Mouse (Mus musculus): Measurements from ENCODE around the gene Adgrv1. TPM values are rescaled to one million over a fixed set of nuclear protein-coding genes. Genes with fewer than 3 reads are reported as not detected.

The Adgrv1 gene
- polyA plus RNA-seq, 1 experiment from 2014 or later, result 0.86 TPM

GRCm38 (mm10) chr13:81131860-81132259 lies 501.1 kb downstream of the Adgrv1 start:
- peaks cover 28% of the 10 kb centered on the region for H3K4me1 ChIP-seq (replicated peaks; ENCODE audit: control insufficient read depth, insufficient read depth, low read length)
- no peaks in the 10 kb centered on the region for H3K36me3 ChIP-seq (ENCODE audit: control insufficient read depth, insufficient read depth)
- peak; percentile 41; the same call in 1 of the 2 replicates for ATAC-seq
- H3K27me3 ChIP-seq (replicated peaks; ENCODE audit: control insufficient read depth, insufficient read depth, low read length), result no peaks in the 10 kb centered on the region
- H3K4me3 ChIP-seq (ENCODE audit: low read depth, low read length), result no peak overlapping the region
- H3K9me3 ChIP-seq (ENCODE audit: control insufficient read depth), result no peaks in the 10 kb centered on the region
- no peak overlapping the region for H3K27ac ChIP-seq (ENCODE audit: low read depth, low read length)
- H3K4me2 ChIP-seq (replicated peaks; ENCODE audit: low read depth), result no peak overlapping the region
- TF ChIP-seq CTCF (IDR thresholded peaks at IDR 0.05; ENCODE audit: low read depth), result no peak
- no peak overlapping the region for H3K9ac ChIP-seq (ENCODE audit: low read depth, low read length)
- WGBS, result 55% methylated on average over 6 of the region's 6 CpGs

GRCm38 (mm10) chr13:81130742-81131524 lies 502.0 kb downstream of the Adgrv1 start:
- ATAC-seq, result no peak
- H3K4me3 ChIP-seq (ENCODE audit: low read depth, low read length), result no peak overlapping the region
- no peaks in the 10 kb centered on the region for H3K9me3 ChIP-seq (ENCODE audit: control insufficient read depth)
- no peaks in the 10 kb centered on the region for H3K27me3 ChIP-seq (replicated peaks; ENCODE audit: control insufficient read depth, insufficient read depth, low read length)
- 54% methylated on average over 4 of the region's 4 CpGs for WGBS
- H3K4me2 ChIP-seq (replicated peaks; ENCODE audit: low read depth), result no peak overlapping the region
- no peak overlapping the region for H3K9ac ChIP-seq (ENCODE audit: low read depth, low read length)
- 0 out of 2 replicates have a peak, but pooled peaks have one; percentile 2 for TF ChIP-seq CTCF (IDR thresholded peaks at IDR 0.05; ENCODE audit: low read depth)
- H3K4me1 ChIP-seq (replicated peaks; ENCODE audit: control insufficient read depth, insufficient read depth, low read length), result peaks cover 22% of the 10 kb centered on the region
- no peaks in the 10 kb centered on the region for H3K36me3 ChIP-seq (ENCODE audit: control insufficient read depth, insufficient read depth)
- H3K27ac ChIP-seq (ENCODE audit: low read depth, low read length), result no peak overlapping the region

DNA sequence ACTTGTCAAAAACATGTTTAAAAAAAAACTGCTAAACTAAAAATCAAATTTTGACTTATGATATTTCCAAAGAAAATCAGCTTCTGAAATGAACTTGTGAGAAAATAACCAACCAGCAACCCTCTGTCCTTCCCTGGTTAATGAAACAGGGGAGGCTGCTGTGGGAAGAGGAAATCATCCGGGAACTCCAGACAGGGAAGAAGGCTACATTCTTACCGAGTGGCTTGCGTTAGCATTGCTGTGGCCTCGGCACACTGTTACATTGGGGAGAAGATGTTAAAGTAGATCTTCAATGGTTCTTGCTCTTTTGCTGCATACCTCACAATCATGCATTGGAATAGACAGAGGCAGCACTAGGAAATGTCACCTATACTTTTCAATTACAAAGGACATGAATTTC lies 507.1 kb downstream of the Adgrv1 start:
- H3K9me3 ChIP-seq (ENCODE audit: control insufficient read depth), result no peaks in the 10 kb centered on the region
- no peak overlapping the region for H3K27ac ChIP-seq (ENCODE audit: low read depth, low read length)
- no peaks in the 10 kb centered on the region for H3K36me3 ChIP-seq (ENCODE audit: control insufficient read depth, insufficient read depth)
- H3K4me2 ChIP-seq (replicated peaks; ENCODE audit: low read depth), result no peak overlapping the region
- WGBS, result 70% methylated on average over 4 of the region's 4 CpGs
- H3K4me1 ChIP-seq (replicated peaks; ENCODE audit: control insufficient read depth, insufficient read depth, low read length), result no peaks in the 10 kb centered on the region
- H3K9ac ChIP-seq (ENCODE audit: low read depth, low read length), result no peak overlapping the region
- no peak for ATAC-seq
- no peak overlapping the region for H3K4me3 ChIP-seq (ENCODE audit: low read depth, low read length)
- no peaks in the 10 kb centered on the region for H3K27me3 ChIP-seq (replicated peaks; ENCODE audit: control insufficient read depth, insufficient read depth, low read length)
- TF ChIP-seq CTCF (IDR thresholded peaks at IDR 0.05; ENCODE audit: low read depth), result no peak

GRCm38 (mm10) chr13:81122238-81122637 lies 510.7 kb downstream of the Adgrv1 start:
- TF ChIP-seq CTCF (IDR thresholded peaks at IDR 0.05; ENCODE audit: low read depth), result no peak
- H3K4me1 ChIP-seq (replicated peaks; ENCODE audit: control insufficient read depth, insufficient read depth, low read length), result no peaks in the 10 kb centered on the region
- H3K4me3 ChIP-seq (ENCODE audit: low read depth, low read length), result no peak overlapping the region
- no peak for ATAC-seq
- no peak overlapping the region for H3K27ac ChIP-seq (ENCODE audit: low read depth, low read length)
- H3K9ac ChIP-seq (ENCODE audit: low read depth, low read length), result no peak overlapping the region
- no peak overlapping the region for H3K4me2 ChIP-seq (replicated peaks; ENCODE audit: low read depth)
- no peaks in the 10 kb centered on the region for H3K36me3 ChIP-seq (ENCODE audit: control insufficient read depth, insufficient read depth)
- no peaks in the 10 kb centered on the region for H3K9me3 ChIP-seq (ENCODE audit: control insufficient read depth)
- no peaks in the 10 kb centered on the region for H3K27me3 ChIP-seq (replicated peaks; ENCODE audit: control insufficient read depth, insufficient read depth, low read length)
- WGBS, result 87% methylated on average over 2 of the region's 2 CpGs

- H3K4me1 ChIP-seq (replicated peaks; ENCODE audit: control insufficient read depth, insufficient read depth, low read length), result no peaks in the 10 kb centered on the region
- no peak overlapping the region for H3K4me3 ChIP-seq (ENCODE audit: low read depth, low read length)
- no peak for TF ChIP-seq CTCF (IDR thresholded peaks at IDR 0.05; ENCODE audit: low read depth)
- no peaks in the 10 kb centered on the region for H3K36me3 ChIP-seq (ENCODE audit: control insufficient read depth, insufficient read depth)
- H3K4me2 ChIP-seq (replicated peaks; ENCODE audit: low read depth), result no peak overlapping the region
- no peaks in the 10 kb centered on the region for H3K9me3 ChIP-seq (ENCODE audit: control insufficient read depth)
- 49% methylated on average over 4 of the region's 4 CpGs for WGBS
- no peak for ATAC-seq
- no peaks in the 10 kb centered on the region for H3K27me3 ChIP-seq (replicated peaks; ENCODE audit: control insufficient read depth, insufficient read depth, low read length)
- H3K9ac ChIP-seq (ENCODE audit: low read depth, low read length), result no peak overlapping the region
- H3K27ac ChIP-seq (ENCODE audit: low read depth, low read length), result no peak overlapping the region
Measured at GRCm38 (mm10) chr13:81110479-81110878, 522.5 kb downstream of the Adgrv1 start.

- no peak overlapping the region for H3K27ac ChIP-seq (ENCODE audit: low read depth, low read length)
- H3K4me3 ChIP-seq (ENCODE audit: low read depth, low read length), result no peak overlapping the region
- ATAC-seq, result no peak
- no peak for TF ChIP-seq CTCF (IDR thresholded peaks at IDR 0.05; ENCODE audit: low read depth)
- H3K9me3 ChIP-seq (ENCODE audit: control insufficient read depth), result no peaks in the 10 kb centered on the region
- H3K36me3 ChIP-seq (ENCODE audit: control insufficient read depth, insufficient read depth), result no peaks in the 10 kb centered on the region
- no peak overlapping the region for H3K4me2 ChIP-seq (replicated peaks; ENCODE audit: low read depth)
- H3K4me1 ChIP-seq (replicated peaks; ENCODE audit: control insufficient read depth, insufficient read depth, low read length), result no peaks in the 10 kb centered on the region
- H3K9ac ChIP-seq (ENCODE audit: low read depth, low read length), result no peak overlapping the region
- H3K27me3 ChIP-seq (replicated peaks; ENCODE audit: control insufficient read depth, insufficient read depth, low read length), result no peaks in the 10 kb centered on the region
- 75% methylated on average over 6 of the region's 6 CpGs for WGBS
Measured at GRCm38 (mm10) chr13:81109676-81110075, 523.3 kb downstream of the Adgrv1 start.
